Mouse (Mus musculus): ENCODE measurements around the gene Cdh1. TPM values are rescaled to one million over a fixed set of nuclear protein-coding genes. Genes with fewer than 3 reads are reported as not detected.

The Cdh1 gene
- polyA plus RNA-seq, 1 experiment = 1.5 TPM

DNA sequence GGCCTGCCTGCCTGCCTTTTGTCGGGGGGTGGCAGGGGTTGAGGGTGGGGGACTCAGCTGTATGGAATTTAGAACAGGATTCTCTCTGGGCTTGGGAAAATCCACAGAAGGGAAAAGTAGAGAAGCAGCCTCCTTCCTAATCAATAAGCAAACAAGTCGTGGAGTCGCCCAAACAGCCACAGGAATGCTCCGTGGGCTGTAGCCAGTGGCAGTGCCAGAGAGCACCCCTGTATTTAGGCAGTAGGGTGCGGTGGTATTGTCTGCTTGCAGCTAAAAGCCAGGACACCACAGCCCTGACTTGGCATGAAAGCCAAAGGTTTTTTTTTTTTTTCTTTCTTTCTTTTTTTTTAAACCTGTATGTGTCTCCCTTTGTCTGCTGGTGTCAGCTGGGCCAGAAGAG, 37.8 kb downstream of the Cdh1 start:
- no peak for DNase-seq (ENCODE audit: low read depth in 1 of 2, low spot score in 2 of 2)
- no peak overlapping the region for H3K27ac ChIP-seq (ENCODE audit: insufficient read depth, low read length)
- TF ChIP-seq POLR2A (IDR thresholded peaks at IDR 0.05; ENCODE audit: low read depth, low read length) (no peak), CTCF (IDR thresholded peaks at IDR 0.05; ENCODE audit: extremely low read depth, insufficient read depth, insufficient read length, insufficient replicate concordance) (no peak)
- WGBS = 92% methylated on average over 5 of the region's 5 CpGs
- no peaks in the 10 kb centered on the region for H3K27me3 ChIP-seq (ENCODE audit: control insufficient read depth, insufficient read depth, low read length)
- H3K4me1 ChIP-seq (ENCODE audit: control insufficient read depth, insufficient read depth, insufficient read length) = no peaks in the 10 kb centered on the region; the same call in 1 of the 2 replicates
- H3K4me3 ChIP-seq (ENCODE audit: extremely low read depth, insufficient read depth, insufficient read length) = no peak overlapping the region
- no peaks in the 10 kb centered on the region for H3K36me3 ChIP-seq (ENCODE audit: control insufficient read depth, insufficient read depth, low read length)

DNA sequence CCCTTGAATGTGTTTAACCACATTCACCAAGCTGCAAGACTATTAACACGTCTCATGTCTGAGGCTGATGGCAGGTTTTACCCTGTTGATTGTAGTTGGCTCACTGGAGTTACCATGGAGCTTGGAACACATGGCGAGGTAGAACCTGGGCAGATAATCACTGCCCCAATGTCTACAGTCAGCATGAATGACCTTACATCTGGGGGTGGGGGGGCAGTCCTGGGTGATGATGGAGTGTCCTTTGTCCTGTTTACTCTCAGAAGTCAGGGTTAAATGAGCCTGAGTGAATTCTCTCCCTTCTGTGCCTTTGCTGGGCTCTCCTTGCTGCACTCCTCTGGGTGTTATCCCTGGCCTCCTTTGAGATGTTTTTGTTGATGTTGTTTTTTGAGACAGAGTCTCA, 39.0 kb downstream of the Cdh1 start:
- no peaks in the 10 kb centered on the region for H3K36me3 ChIP-seq (ENCODE audit: control insufficient read depth, insufficient read depth, low read length)
- H3K4me3 ChIP-seq (ENCODE audit: extremely low read depth, insufficient read depth, insufficient read length) = no peak overlapping the region
- no peak overlapping the region for H3K27ac ChIP-seq (ENCODE audit: insufficient read depth, low read length)
- DNase-seq (ENCODE audit: low read depth in 1 of 2, low spot score in 2 of 2) = no peak
- no peak for TF ChIP-seq POLR2A (IDR thresholded peaks at IDR 0.05; ENCODE audit: low read depth, low read length)
- TF ChIP-seq CTCF (IDR thresholded peaks at IDR 0.05; ENCODE audit: extremely low read depth, insufficient read depth, insufficient read length, insufficient replicate concordance) = no peak
- no peaks in the 10 kb centered on the region; the same call in 1 of the 2 replicates for H3K4me1 ChIP-seq (ENCODE audit: control insufficient read depth, insufficient read depth, insufficient read length)
- 72% methylated on average over 2 of the region's 2 CpGs for WGBS
- H3K27me3 ChIP-seq (ENCODE audit: control insufficient read depth, insufficient read depth, low read length) = no peaks in the 10 kb centered on the region

DNA sequence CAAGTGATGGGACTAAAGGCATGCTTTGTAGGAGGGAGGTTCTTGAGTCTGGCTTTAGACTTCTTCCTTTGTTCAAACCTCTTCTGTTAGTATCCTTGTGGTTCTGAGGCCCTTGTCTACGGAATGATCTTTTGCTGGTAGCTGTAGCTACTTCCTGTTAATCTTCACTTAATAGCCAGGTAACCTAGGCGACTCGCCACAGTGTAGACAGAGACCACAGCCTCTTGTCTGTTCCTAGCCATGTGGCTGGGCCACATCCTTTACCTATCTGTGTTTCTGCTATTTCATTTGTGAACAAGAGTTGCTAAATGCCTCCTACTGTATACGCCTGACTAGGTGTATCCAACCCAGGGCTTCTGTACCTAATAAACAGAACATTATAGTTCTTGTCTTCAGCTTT, 39.9 kb downstream of the Cdh1 start:
- Histone ChIP-seq H3K27me3 (ENCODE audit: control insufficient read depth, insufficient read depth, low read length) (no peaks in the 10 kb centered on the region), H3K4me3 (ENCODE audit: extremely low read depth, insufficient read depth, insufficient read length) (no peak overlapping the region), H3K36me3 (ENCODE audit: control insufficient read depth, insufficient read depth, low read length) (no peaks in the 10 kb centered on the region), H3K27ac (ENCODE audit: insufficient read depth, low read length) (no peak overlapping the region), H3K4me1 (ENCODE audit: control insufficient read depth, insufficient read depth, insufficient read length) (no peaks in the 10 kb centered on the region; the same call in 1 of the 2 replicates)
- TF ChIP-seq POLR2A (IDR thresholded peaks at IDR 0.05; ENCODE audit: low read depth, low read length) = no peak
- TF ChIP-seq CTCF (IDR thresholded peaks at IDR 0.05; ENCODE audit: extremely low read depth, insufficient read depth, insufficient read length, insufficient replicate concordance) = no peak
- WGBS = 25% methylated on average over 4 of the region's 4 CpGs
- peak; percentile 18 to 55 for DNase-seq (ENCODE audit: low read depth in 1 of 2, low spot score in 2 of 2)

DNA sequence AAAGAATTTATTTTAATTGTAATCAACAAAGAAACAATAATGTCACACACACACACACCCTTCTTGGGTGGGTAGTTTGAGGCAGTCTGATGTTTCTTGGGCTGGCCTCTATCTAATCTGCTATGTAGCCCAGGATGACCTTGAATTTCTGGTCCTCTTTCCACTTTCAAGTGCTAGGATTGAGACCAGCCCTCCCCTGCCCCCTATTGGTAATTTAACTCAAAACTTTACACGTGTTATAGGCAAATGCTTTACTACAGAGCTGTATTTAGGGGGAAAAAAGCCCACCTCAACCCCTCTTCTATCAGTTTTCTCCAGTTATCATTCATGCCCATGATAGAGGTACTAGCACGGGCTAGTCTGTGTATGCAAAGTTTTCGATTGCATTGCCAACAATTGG, 41.8 kb downstream of the Cdh1 start:
- H3K27ac ChIP-seq (ENCODE audit: insufficient read depth, low read length) = no peak overlapping the region
- WGBS = 70% methylated on average over 3 of the region's 3 CpGs
- TF ChIP-seq POLR2A (IDR thresholded peaks at IDR 0.05; ENCODE audit: low read depth, low read length) (no peak), CTCF (IDR thresholded peaks at IDR 0.05; ENCODE audit: extremely low read depth, insufficient read depth, insufficient read length, insufficient replicate concordance) (no peak)
- H3K36me3 ChIP-seq (ENCODE audit: control insufficient read depth, insufficient read depth, low read length) = no peaks in the 10 kb centered on the region
- H3K27me3 ChIP-seq (ENCODE audit: control insufficient read depth, insufficient read depth, low read length) = no peaks in the 10 kb centered on the region
- no peak for DNase-seq (ENCODE audit: low read depth in 1 of 2, low spot score in 2 of 2)
- no peaks in the 10 kb centered on the region; the same call in 1 of the 2 replicates for H3K4me1 ChIP-seq (ENCODE audit: control insufficient read depth, insufficient read depth, insufficient read length)
- H3K4me3 ChIP-seq (ENCODE audit: extremely low read depth, insufficient read depth, insufficient read length) = no peak overlapping the region

DNA sequence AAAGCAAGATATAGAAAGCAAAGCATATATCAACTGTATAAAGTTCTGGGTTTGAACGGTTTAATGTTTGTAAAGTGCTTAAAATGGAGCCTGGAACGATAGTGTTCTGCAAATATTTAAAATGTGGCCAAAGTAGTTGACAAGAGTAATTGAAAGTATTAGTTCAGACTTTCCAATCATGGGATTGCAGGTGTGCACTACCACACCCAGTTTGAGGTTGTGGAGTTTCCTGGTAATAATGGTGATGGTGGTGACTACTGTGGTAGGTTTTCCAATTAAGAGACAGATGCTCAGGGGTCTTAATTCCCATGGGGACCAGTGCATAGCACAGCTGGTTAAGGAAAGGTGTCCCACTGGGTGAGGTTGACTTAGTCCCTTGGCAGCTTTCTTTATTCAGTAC, 43.0 kb downstream of the Cdh1 start:
- no peak for DNase-seq (ENCODE audit: low read depth in 1 of 2, low spot score in 2 of 2)
- 91% methylated on average over 2 of the region's 2 CpGs for WGBS
- no peaks in the 10 kb centered on the region for H3K27me3 ChIP-seq (ENCODE audit: control insufficient read depth, insufficient read depth, low read length)
- TF ChIP-seq CTCF (IDR thresholded peaks at IDR 0.05; ENCODE audit: extremely low read depth, insufficient read depth, insufficient read length, insufficient replicate concordance) (no peak), POLR2A (IDR thresholded peaks at IDR 0.05; ENCODE audit: low read depth, low read length) (no peak)
- H3K4me3 ChIP-seq (ENCODE audit: extremely low read depth, insufficient read depth, insufficient read length) = no peak overlapping the region
- no peaks in the 10 kb centered on the region; the same call in 1 of the 2 replicates for H3K4me1 ChIP-seq (ENCODE audit: control insufficient read depth, insufficient read depth, insufficient read length)
- H3K27ac ChIP-seq (ENCODE audit: insufficient read depth, low read length) = no peak overlapping the region
- H3K36me3 ChIP-seq (ENCODE audit: control insufficient read depth, insufficient read depth, low read length) = no peaks in the 10 kb centered on the region

DNA sequence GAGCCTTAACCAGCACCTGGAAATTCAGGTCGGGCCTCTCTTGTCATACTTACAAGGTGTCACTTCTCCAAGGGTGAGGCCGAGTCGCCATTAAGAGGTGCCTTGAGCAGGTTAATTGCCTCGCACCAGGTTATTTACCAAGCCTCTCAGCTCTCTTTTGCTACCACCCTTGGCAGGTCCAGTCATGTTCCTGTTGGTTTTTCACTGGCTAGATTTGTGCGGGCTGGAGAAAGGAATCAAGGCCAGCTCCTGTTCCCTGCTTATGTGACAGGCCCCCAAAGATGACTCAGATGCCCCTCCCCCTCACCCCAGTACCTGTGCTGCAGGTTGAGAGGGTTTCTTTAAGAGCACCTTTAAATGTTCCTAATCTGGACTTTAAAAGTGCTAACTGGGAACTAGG, 43.6 kb downstream of the Cdh1 start:
- no peak overlapping the region for H3K27ac ChIP-seq (ENCODE audit: insufficient read depth, low read length)
- DNase-seq (ENCODE audit: low read depth in 1 of 2, low spot score in 2 of 2) = no peak
- TF ChIP-seq CTCF (IDR thresholded peaks at IDR 0.05; ENCODE audit: extremely low read depth, insufficient read depth, insufficient read length, insufficient replicate concordance) (no peak), POLR2A (IDR thresholded peaks at IDR 0.05; ENCODE audit: low read depth, low read length) (no peak)
- H3K36me3 ChIP-seq (ENCODE audit: control insufficient read depth, insufficient read depth, low read length) = no peaks in the 10 kb centered on the region
- 86% methylated on average over 5 of the region's 5 CpGs for WGBS
- H3K27me3 ChIP-seq (ENCODE audit: control insufficient read depth, insufficient read depth, low read length) = no peaks in the 10 kb centered on the region
- H3K4me1 ChIP-seq (ENCODE audit: control insufficient read depth, insufficient read depth, insufficient read length) = no peaks in the 10 kb centered on the region; the same call in 1 of the 2 replicates
- no peak overlapping the region for H3K4me3 ChIP-seq (ENCODE audit: extremely low read depth, insufficient read depth, insufficient read length)

DNA sequence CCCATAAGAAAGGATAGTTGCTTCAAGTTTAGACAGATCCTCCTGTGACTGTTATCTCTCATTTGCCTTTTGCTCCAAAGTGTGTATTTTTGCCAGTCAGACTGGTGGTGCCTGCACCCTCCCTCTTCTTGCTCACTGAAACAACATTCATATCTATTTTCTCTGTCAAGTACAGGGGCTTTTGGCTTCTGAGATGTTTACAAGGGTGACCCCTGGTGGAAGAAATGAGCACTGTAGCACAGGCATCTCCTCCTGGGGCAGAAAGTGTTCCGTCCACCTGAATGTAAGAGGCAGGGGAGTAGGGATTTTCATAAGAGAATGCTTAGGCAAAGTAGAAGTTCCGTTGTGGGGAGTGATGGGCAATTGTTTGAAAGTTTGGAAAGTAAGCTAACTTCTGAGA, 44.2 kb downstream of the Cdh1 start:
- 28% methylated on average over 2 of the region's 2 CpGs for WGBS
- no peaks in the 10 kb centered on the region for H3K4me1 ChIP-seq (ENCODE audit: control insufficient read depth, insufficient read depth, insufficient read length)
- H3K27me3 ChIP-seq (ENCODE audit: control insufficient read depth, insufficient read depth, low read length) = no peaks in the 10 kb centered on the region
- no peaks in the 10 kb centered on the region for H3K36me3 ChIP-seq (ENCODE audit: control insufficient read depth, insufficient read depth, low read length)
- peak; percentile 41 to 68 for DNase-seq (ENCODE audit: low read depth in 1 of 2, low spot score in 2 of 2)
- no peak for TF ChIP-seq POLR2A (IDR thresholded peaks at IDR 0.05; ENCODE audit: low read depth, low read length)
- TF ChIP-seq CTCF (IDR thresholded peaks at IDR 0.05; ENCODE audit: extremely low read depth, insufficient read depth, insufficient read length, insufficient replicate concordance) = peak; percentile 34; the same call in 1 of the 2 replicates
- H3K27ac ChIP-seq (ENCODE audit: insufficient read depth, low read length) = no peak overlapping the region
- no peak overlapping the region for H3K4me3 ChIP-seq (ENCODE audit: extremely low read depth, insufficient read depth, insufficient read length)

Measured in spleen, adult 2 months (tissue).